Mouse (Mus musculus) liver, embryonic 14.5 days (tissue): ENCODE data around the gene Gm11596.
"Not testable (repeated sequence)": the region's sequence is repeated elsewhere in the genome, so short reads cannot be mapped to it uniquely, and the experiment has no call there.

ENCODE experiments used
- CTCF ChIP-seq: IDR thresholded peaks from 2 replicates; pipeline ENCODE4 v1.5.1; 2016; ENCODE audit warnings: antibody characterized with exemption, low read depth, control low read depth
- EP300 ChIP-seq: IDR thresholded peaks from 2 replicates; pipeline ENCODE4 v1.6.1; 2016; ENCODE audit warnings: antibody characterized with exemption, low read depth

GRCm38 (mm10) chr11:99804346-99804745, 11.1 kb upstream of the Gm11596 start, which contains the start of gene Gm11554:
- not testable (repeated sequence) for TF ChIP-seq CTCF, EP300
